Mouse (Mus musculus): Measurements from ENCODE around the gene Ulk4. TPM values are rescaled to one million over a fixed set of nuclear protein-coding genes. Genes with fewer than 3 reads are reported as not detected.
A peak's percentile ranks its signal among the peaks of the same experiment; 100 is the strongest.

Gene Ulk4
- polyA plus RNA-seq, 1 experiment from 2014 or later = 213 TPM

DNA sequence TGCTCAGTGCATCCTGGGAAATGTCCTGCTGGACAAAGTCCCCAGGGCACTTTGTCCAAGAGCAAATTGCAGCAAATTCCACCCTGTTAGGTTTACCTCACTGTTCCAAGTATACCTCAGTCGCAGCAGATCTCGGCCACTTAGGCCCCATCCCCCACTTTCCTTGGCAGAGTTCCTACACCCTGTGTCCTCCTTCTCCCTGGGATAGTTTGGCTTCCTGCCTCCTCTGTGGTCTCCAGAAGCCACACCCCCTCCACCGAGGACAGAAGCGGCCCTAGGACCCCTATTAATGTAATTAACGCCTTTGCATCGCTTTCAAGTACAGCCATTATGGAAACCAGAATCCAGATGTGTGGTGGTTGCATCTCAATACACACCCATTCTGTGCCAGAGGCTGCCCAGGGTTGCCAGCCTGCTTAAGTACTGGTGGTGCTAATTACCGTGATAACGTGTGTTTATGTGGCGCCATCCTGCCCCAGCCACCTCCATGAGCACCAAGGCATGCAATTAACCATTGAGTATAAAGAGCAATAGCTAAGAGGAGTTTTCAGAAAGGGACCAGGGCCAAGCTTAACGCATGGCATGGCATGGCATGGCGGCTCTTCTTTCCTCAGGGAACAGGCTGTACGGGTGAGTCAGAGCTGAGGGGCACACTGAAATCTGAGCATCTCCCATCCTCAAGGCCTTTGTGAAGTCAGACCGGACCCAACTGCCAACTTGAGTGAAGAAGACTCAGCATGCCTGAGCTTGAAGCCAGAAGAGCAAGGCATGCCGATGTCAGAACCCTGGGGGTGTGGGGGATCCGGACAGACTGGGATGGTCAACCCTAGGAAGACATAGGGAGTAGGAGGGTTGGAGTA lies 275.1 kb downstream of the Ulk4 start:
- Histone ChIP-seq H3K27ac (replicated peaks; ENCODE audit: low read depth, low read length) (no peak overlapping the region), H3K4me3 (ENCODE audit: low read depth, low read length) (no peak overlapping the region), H3K27me3 (ENCODE audit: control insufficient read depth, insufficient read depth, low read length) (no peaks in the 10 kb centered on the region), H3K9me3 (replicated peaks; ENCODE audit: control insufficient read depth, low read length) (no peaks in the 10 kb centered on the region), H3K4me1 (ENCODE audit: control insufficient read depth, insufficient read depth, low read length) (no peaks in the 10 kb centered on the region; the same call in 1 of the 2 replicates), H3K9ac (replicated peaks; ENCODE audit: low read length) (no peak overlapping the region), H3K36me3 (replicated peaks; ENCODE audit: control insufficient read depth, insufficient read depth, low read depth, low read length) (no peaks in the 10 kb centered on the region), H3K4me2 (ENCODE audit: low read depth, low read length) (no peak overlapping the region)
- no peak for ATAC-seq (replicated peaks; ENCODE audit: insufficient number of reproducible peaks, low FRiP score, low TSS enrichment, low read depth)
- 64% methylated on average over 15 of the region's 15 CpGs for WGBS
- DNase-seq (ENCODE audit: low spot score) = no peak

DNA sequence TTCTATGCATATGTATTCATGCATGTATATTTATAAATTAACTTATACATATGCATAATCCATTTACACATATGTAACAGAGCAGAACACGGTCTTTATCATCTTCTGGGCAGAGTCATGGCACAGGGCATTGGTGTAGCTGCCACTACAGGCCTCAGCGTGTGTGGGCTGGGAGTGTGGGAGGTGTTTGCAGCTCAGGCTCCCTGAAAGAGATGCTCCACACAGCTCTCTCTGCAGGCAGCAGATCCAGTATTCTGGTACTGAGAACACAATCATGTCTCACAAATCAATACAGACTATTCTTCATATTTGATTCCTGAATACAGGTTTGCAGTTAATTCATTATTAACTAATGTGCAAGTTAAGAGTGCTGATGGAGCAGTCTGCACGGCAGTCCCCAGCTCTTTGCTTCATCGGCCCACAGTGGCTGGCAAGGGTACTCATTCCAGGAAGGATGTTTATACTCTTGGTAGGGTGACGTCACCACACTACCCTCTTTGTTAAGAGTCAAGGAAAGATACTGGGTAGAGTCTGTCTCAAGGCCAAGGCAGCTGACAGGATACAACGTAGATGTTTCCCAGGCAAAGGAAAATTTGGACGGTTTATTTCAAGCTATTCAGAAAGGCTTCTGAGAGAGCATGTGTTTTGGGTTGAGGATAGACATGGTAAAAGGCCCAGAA lies 276.2 kb downstream of the Ulk4 start:
- no peaks in the 10 kb centered on the region for H3K27me3 ChIP-seq (ENCODE audit: control insufficient read depth, insufficient read depth, low read length)
- H3K36me3 ChIP-seq (replicated peaks; ENCODE audit: control insufficient read depth, insufficient read depth, low read depth, low read length) = no peaks in the 10 kb centered on the region
- H3K9ac ChIP-seq (replicated peaks; ENCODE audit: low read length) = no peak overlapping the region
- no peak overlapping the region for H3K4me2 ChIP-seq (ENCODE audit: low read depth, low read length)
- DNase-seq (ENCODE audit: low spot score) = no peak
- no peaks in the 10 kb centered on the region; the same call in 1 of the 2 replicates for H3K4me1 ChIP-seq (ENCODE audit: control insufficient read depth, insufficient read depth, low read length)
- no peak for ATAC-seq (replicated peaks; ENCODE audit: insufficient number of reproducible peaks, low FRiP score, low TSS enrichment, low read depth)
- H3K27ac ChIP-seq (replicated peaks; ENCODE audit: low read depth, low read length) = no peak overlapping the region
- no peak overlapping the region for H3K4me3 ChIP-seq (ENCODE audit: low read depth, low read length)
- WGBS = 72% methylated on average over 7 of the region's 7 CpGs
- H3K9me3 ChIP-seq (replicated peaks; ENCODE audit: control insufficient read depth, low read length) = no peaks in the 10 kb centered on the region

DNA sequence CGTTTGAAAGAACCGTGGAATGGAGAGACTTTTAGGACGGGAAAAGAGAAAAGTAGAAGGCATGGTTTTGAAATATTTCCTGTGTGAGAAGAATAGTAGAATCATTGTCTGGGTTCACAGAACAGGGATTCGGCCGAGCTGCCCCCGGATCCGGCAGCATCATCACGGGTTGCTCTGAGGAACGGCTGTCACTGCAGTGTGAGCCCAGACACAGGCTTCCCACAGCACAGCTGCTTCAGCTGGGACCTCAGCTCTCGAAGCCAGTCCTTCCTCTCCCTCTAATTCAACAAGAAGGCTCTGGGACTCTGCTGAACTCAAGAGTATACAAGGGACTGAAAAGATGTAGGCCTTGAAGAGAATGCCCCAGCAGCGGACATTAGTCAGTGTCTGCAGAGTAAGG lies 278.3 kb downstream of the Ulk4 start:
- WGBS = 73% methylated on average over 11 of the region's 11 CpGs
- DNase-seq (ENCODE audit: low spot score) (no peak), ATAC-seq (replicated peaks; ENCODE audit: insufficient number of reproducible peaks, low FRiP score, low TSS enrichment, low read depth) (no peak)
- Histone ChIP-seq H3K4me3 (ENCODE audit: low read depth, low read length) (no peak overlapping the region), H3K9me3 (replicated peaks; ENCODE audit: control insufficient read depth, low read length) (no peaks in the 10 kb centered on the region), H3K9ac (replicated peaks; ENCODE audit: low read length) (no peak overlapping the region), H3K27me3 (ENCODE audit: control insufficient read depth, insufficient read depth, low read length) (no peaks in the 10 kb centered on the region), H3K4me2 (ENCODE audit: low read depth, low read length) (no peak overlapping the region), H3K36me3 (replicated peaks; ENCODE audit: control insufficient read depth, insufficient read depth, low read depth, low read length) (no peaks in the 10 kb centered on the region), H3K27ac (replicated peaks; ENCODE audit: low read depth, low read length) (no peak overlapping the region), H3K4me1 (ENCODE audit: control insufficient read depth, insufficient read depth, low read length) (no peaks in the 10 kb centered on the region; the same call in 1 of the 2 replicates)

DNA sequence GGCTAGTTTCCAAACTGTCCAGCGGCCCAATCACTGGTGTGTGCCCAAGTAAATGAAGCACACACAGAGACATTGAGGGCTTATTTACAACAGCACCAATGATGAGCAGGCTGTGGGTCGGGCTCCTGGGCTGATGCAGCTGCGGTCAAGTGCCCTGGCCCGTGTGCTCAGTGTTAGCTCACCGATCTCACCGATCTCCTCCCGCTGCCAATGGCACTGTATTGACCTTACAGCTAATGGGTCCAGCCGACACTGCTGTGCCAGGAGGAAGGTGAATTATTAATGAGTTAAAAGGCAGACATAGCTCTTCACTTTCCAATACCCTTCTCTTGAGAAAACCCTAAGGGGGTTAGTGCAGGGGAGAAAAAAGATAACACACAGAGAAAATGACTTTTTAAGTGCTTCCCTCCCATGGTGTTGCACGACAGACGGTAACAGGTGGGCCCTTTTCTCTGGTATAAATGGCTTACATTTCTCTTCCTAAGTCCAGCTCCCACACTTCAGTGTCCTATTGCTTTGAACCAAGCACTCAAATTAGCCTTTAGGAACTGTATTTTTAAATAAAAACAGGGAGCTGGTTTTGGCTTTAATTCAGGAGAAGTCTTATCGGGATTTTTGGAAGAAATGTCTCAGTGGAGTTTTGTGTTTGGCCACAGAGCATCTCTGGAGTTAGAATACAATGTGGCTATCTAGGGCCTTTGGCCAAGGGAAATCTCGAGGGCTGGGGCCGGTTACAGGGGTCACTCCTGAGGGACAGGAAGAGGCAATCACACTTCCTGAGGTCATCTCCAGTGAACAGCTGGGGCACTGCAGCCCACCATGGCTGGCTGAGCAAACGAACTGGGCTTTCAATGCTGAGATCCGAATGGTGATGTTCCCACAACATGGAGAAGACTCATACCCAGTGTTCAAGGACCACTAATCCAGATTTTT lies 282.5 kb downstream of the Ulk4 start:
- Histone ChIP-seq H3K36me3 (replicated peaks; ENCODE audit: control insufficient read depth, insufficient read depth, low read depth, low read length) (no peaks in the 10 kb centered on the region), H3K4me3 (ENCODE audit: low read depth, low read length) (no peak overlapping the region), H3K27ac (replicated peaks; ENCODE audit: low read depth, low read length) (no peak overlapping the region), H3K9me3 (replicated peaks; ENCODE audit: control insufficient read depth, low read length) (no peaks in the 10 kb centered on the region), H3K9ac (replicated peaks; ENCODE audit: low read length) (no peak overlapping the region), H3K4me1 (ENCODE audit: control insufficient read depth, insufficient read depth, low read length) (no peaks in the 10 kb centered on the region; the same call in 1 of the 2 replicates), H3K4me2 (ENCODE audit: low read depth, low read length) (no peak overlapping the region), H3K27me3 (ENCODE audit: control insufficient read depth, insufficient read depth, low read length) (no peaks in the 10 kb centered on the region)
- DNase-seq (ENCODE audit: low spot score) = no peak
- 61% methylated on average over 15 of the region's 15 CpGs for WGBS
- 0 out of 2 replicates have a peak, but pooled peaks have one; percentile 55 for ATAC-seq (replicated peaks; ENCODE audit: insufficient number of reproducible peaks, low FRiP score, low TSS enrichment, low read depth)

DNA sequence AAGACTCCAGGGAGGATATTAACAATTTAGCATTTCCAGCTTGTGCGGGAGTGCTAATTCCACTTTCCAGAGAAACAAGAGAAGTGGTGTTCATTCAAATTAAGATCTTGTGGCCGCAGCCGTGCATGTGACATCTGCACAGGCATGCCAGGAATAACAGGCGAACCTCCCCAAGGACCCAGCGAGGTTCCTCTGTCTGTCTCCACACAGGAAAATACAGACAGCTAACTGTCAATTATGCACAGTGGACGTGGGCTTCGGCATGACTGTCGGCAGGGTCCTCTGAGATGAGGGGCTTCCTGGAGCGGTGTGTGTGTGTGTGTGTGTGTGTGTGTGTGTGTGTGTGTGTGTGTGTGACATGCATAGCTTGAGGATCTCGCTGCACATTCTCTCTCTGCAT lies 284.0 kb downstream of the Ulk4 start:
- Histone ChIP-seq H3K4me3 (ENCODE audit: low read depth, low read length) (no peak overlapping the region), H3K9ac (replicated peaks; ENCODE audit: low read length) (no peak overlapping the region), H3K27ac (replicated peaks; ENCODE audit: low read depth, low read length) (no peak overlapping the region), H3K9me3 (replicated peaks; ENCODE audit: control insufficient read depth, low read length) (no peaks in the 10 kb centered on the region), H3K27me3 (ENCODE audit: control insufficient read depth, insufficient read depth, low read length) (no peaks in the 10 kb centered on the region), H3K4me1 (ENCODE audit: control insufficient read depth, insufficient read depth, low read length) (no peaks in the 10 kb centered on the region; the same call in 1 of the 2 replicates), H3K36me3 (replicated peaks; ENCODE audit: control insufficient read depth, insufficient read depth, low read depth, low read length) (no peaks in the 10 kb centered on the region), H3K4me2 (ENCODE audit: low read depth, low read length) (no peak overlapping the region)
- DNase-seq (ENCODE audit: low spot score) = peak; percentile 25
- no peak for ATAC-seq (replicated peaks; ENCODE audit: insufficient number of reproducible peaks, low FRiP score, low TSS enrichment, low read depth)
- 33% methylated on average over 9 of the region's 10 CpGs for WGBS

DNA sequence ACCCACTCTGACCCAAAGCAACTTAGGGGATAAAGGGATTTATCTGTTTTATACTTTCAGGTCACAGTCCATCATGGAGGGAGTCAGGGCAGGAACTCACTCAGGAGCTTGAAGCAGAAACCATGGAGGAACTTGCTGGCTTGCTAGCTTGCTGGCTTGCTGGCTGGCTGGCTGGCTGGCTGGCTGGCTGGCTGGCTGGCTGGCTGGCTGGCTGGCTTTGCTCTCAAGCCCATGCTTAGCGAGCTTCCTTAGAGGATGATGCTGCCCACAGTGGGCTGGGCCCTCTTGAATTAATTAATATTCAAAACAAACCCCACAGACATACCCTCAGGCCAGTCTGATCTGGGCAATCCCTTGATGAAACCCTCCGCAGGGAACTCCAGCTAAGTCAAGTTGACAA lies 285.2 kb downstream of the Ulk4 start:
- no peak overlapping the region for H3K9ac ChIP-seq (replicated peaks; ENCODE audit: low read length)
- 67% methylated on average over 2 of the region's 2 CpGs for WGBS
- H3K36me3 ChIP-seq (replicated peaks; ENCODE audit: control insufficient read depth, insufficient read depth, low read depth, low read length) = no peaks in the 10 kb centered on the region
- no peaks in the 10 kb centered on the region for H3K27me3 ChIP-seq (ENCODE audit: control insufficient read depth, insufficient read depth, low read length)
- H3K4me1 ChIP-seq (ENCODE audit: control insufficient read depth, insufficient read depth, low read length) = no peaks in the 10 kb centered on the region; the same call in 1 of the 2 replicates
- ATAC-seq (replicated peaks; ENCODE audit: insufficient number of reproducible peaks, low FRiP score, low TSS enrichment, low read depth) (no peak), DNase-seq (ENCODE audit: low spot score) (no peak)
- no peak overlapping the region for H3K4me3 ChIP-seq (ENCODE audit: low read depth, low read length)
- no peaks in the 10 kb centered on the region for H3K9me3 ChIP-seq (replicated peaks; ENCODE audit: control insufficient read depth, low read length)
- H3K4me2 ChIP-seq (ENCODE audit: low read depth, low read length) = no peak overlapping the region
- no peak overlapping the region for H3K27ac ChIP-seq (replicated peaks; ENCODE audit: low read depth, low read length)

DNA sequence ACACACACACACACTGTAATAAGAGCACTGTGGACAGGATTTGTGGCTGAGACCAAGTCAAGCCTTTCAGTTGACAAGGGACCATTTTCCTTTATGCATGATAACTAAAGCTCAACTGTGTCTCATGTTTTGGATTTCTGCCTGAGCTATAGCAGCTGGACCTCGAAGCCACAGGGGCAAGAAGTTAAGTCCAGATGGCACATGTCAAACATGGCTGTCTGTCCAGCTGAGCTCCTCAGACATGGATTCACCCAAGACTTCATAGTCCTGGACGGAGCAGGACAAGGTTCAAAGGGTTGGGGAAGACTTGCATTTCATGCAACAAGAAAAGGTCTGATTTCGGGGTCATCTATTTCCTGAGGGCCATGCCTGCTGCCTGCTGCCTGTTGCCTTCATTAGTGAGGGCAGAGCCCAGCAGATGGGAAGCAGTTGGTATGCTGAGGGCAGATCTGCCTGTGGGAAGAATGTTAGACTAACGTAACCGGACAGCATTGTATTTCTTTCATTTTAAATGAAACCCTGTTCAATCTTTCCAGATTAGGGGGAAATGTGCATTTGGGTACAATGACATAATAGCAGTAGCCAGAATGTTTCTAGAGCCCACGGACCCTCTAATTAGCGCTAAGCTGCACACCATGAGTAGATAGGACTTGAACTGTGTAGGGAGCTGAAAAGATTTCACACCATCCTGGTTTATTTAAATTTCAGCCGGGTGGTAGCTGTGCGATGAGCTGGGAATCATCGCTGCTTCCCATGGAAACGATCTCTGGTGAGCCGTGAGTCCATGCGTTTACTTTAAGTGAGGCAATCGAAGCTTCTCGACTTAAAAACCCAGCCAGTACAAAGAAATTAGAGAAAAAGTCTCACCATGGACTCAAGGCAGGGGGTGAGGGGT lies 286.9 kb downstream of the Ulk4 start:
- Histone ChIP-seq H3K27me3 (ENCODE audit: control insufficient read depth, insufficient read depth, low read length) (no peaks in the 10 kb centered on the region), H3K4me1 (ENCODE audit: control insufficient read depth, insufficient read depth, low read length) (no peaks in the 10 kb centered on the region; the same call in 1 of the 2 replicates), H3K9ac (replicated peaks; ENCODE audit: low read length) (no peak overlapping the region), H3K4me3 (ENCODE audit: low read depth, low read length) (no peak overlapping the region), H3K9me3 (replicated peaks; ENCODE audit: control insufficient read depth, low read length) (no peaks in the 10 kb centered on the region), H3K4me2 (ENCODE audit: low read depth, low read length) (no peak overlapping the region), H3K36me3 (replicated peaks; ENCODE audit: control insufficient read depth, insufficient read depth, low read depth, low read length) (no peaks in the 10 kb centered on the region), H3K27ac (replicated peaks; ENCODE audit: low read depth, low read length) (no peak overlapping the region)
- ATAC-seq (replicated peaks; ENCODE audit: insufficient number of reproducible peaks, low FRiP score, low TSS enrichment, low read depth) (no peak), DNase-seq (ENCODE audit: low spot score) (no peak)
- WGBS = 64% methylated on average over 15 of the region's 15 CpGs
